Mouse (Mus musculus): Measurements from ENCODE around the gene Nlgn2. TPM values are rescaled to one million over a fixed set of nuclear protein-coding genes. Genes with fewer than 3 reads are reported as not detected.

The Nlgn2 gene
- total and polyA plus RNA-seq, 3 experiments, result 20.3 to 43.3 (median 29.8) TPM

GRCm38 (mm10) chr11:69854680-69855079 lies 17.1 kb upstream of the Nlgn2 start:
- peak overlapping the region; percentile 75 for H3K27ac ChIP-seq (ENCODE audit: control insufficient read depth, low read depth, low read length)

DNA sequence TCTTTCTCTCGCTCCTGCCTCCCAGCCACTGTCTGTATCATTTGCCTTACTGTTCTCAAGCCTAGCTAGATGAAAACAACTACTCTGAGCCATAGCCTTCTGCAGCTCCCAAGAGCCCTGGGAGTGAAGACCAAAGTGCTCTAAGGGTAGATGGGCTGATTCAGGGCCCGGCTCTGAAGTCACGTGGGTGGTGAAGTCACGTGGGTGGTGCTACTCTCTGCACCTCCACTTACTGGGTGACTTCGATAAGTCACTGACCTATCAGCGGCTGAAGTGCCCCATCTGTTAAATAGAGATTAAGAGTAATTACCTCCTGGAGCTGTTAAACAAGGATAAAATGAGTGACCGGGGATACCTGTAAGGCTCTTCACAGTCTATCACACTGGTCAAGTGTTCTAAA lies 16.4 kb upstream of the Nlgn2 start:
- peak; percentile 98 for DNase-seq (ENCODE audit: low read depth, low spot score)
- Histone ChIP-seq H3K27ac (ENCODE audit: control insufficient read depth, low read depth, low read length) (peak overlapping the region; percentile 75), H3K27me3 (ENCODE audit: control insufficient read depth in 1 of 2, insufficient read depth in 2 of 2, low read length in 2 of 2) (no peaks in the 10 kb centered on the region), H3K9me3 (replicated peaks; ENCODE audit: insufficient read depth, low read length) (no peaks in the 10 kb centered on the region), H3K9ac (ENCODE audit: control insufficient read depth, low read depth, low read length, poor library complexity, severe bottlenecking) (peak overlapping the region; percentile 38), H3K4me1 (ENCODE audit: control insufficient read depth in 1 of 2, insufficient read depth in 2 of 2, low read length in 2 of 2) (peaks cover 7 to 21% of the 10 kb centered on the region in 2 experiments; a peak in 3 of 4 replicates), H3K79me2 (ENCODE audit: control insufficient read depth, insufficient read depth, low read length, poor library complexity) (no peaks in the 10 kb centered on the region), H3K36me3 (ENCODE audit: control insufficient read depth in 1 of 2, insufficient read depth in 2 of 2, low read length in 2 of 2) (peaks cover 0 to 12% of the 10 kb centered on the region in 2 experiments; a peak in 2 of 4 replicates), H3K4me3 (ENCODE audit: control insufficient read depth in 1 of 2, insufficient read depth in 1 of 2, low read depth in 2 of 2, low read length in 2 of 2) (peak overlapping the region; percentile 21 to 42)
- TF ChIP-seq GATA1 (IDR thresholded peaks at IDR 0.05; ENCODE audit: low read depth, low read length), result peak; percentile 98
- no peak for TF ChIP-seq MEF2A (IDR thresholded peaks at IDR 0.05; ENCODE audit: extremely low read depth, insufficient replicate concordance, low read depth, low read length, poor library complexity, severe bottlenecking)
- no peak for TF ChIP-seq E2F4 (IDR thresholded peaks at IDR 0.05; ENCODE audit: borderline replicate concordance, low read depth, low read length)
- no peak for TF ChIP-seq POLR2AphosphoS5 (IDR thresholded peaks at IDR 0.05; ENCODE audit: borderline replicate concordance, low read depth, low read length)
- no peak for TF ChIP-seq RAD21 (IDR thresholded peaks at IDR 0.05; ENCODE audit: low read depth, low read length)
- no peak for TF ChIP-seq KAT2A (conservative IDR thresholded peaks at IDR 0.05; ENCODE audit: low read depth, low read length)
- peak; percentile 83 for TF ChIP-seq MXI1 (IDR thresholded peaks at IDR 0.05; ENCODE audit: low read depth, low read length)
- TF ChIP-seq TCF12 (IDR thresholded peaks at IDR 0.05; ENCODE audit: low read depth, low read length), result peak; percentile 99
- TF ChIP-seq HCFC1 (IDR thresholded peaks at IDR 0.05; ENCODE audit: low read depth, low read length), result peak; percentile 73
- TF ChIP-seq EP300 (IDR thresholded peaks at IDR 0.05; ENCODE audit: low read depth in 1 of 2, low read length in 2 of 2), result peak; percentile 82 to 95
- TF ChIP-seq NELFE (IDR thresholded peaks at IDR 0.05; ENCODE audit: low read depth, low read length), result peak; percentile 83
- no peak for TF ChIP-seq SMC3 (IDR thresholded peaks at IDR 0.05; ENCODE audit: low read depth, low read length)
- no peak for TF ChIP-seq UBTF (IDR thresholded peaks at IDR 0.05; ENCODE audit: borderline replicate concordance, insufficient read depth, low read depth, low read length)
- peak; percentile 87 for TF ChIP-seq ETS1 (IDR thresholded peaks at IDR 0.05; ENCODE audit: low read depth, low read length)
- TF ChIP-seq SIN3A (IDR thresholded peaks at IDR 0.05; ENCODE audit: low read length), result peak; percentile 78
- no peak for TF ChIP-seq CHD1 (IDR thresholded peaks at IDR 0.05; ENCODE audit: low read depth, low read length)
- peak; percentile 41 to 86; a peak in 2 of 4 replicates for TF ChIP-seq POLR2A (IDR thresholded peaks at IDR 0.05; ENCODE audit: control insufficient read depth in 1 of 2, insufficient read depth in 1 of 2, low read depth in 1 of 2, low read length in 2 of 2, poor library complexity in 1 of 2)
- TF ChIP-seq NRF1 (IDR thresholded peaks at IDR 0.05; ENCODE audit: insufficient read depth, low read depth, low read length, poor library complexity, severe bottlenecking), result no peak
- TF ChIP-seq MAX (IDR thresholded peaks at IDR 0.05; ENCODE audit: low read length), result peak; percentile 100
- no peak for TF ChIP-seq CTCF (IDR thresholded peaks at IDR 0.05 in 2 of 3, conservative IDR thresholded peaks at IDR 0.05 in 1 of 3; ENCODE audit: control insufficient read depth in 1 of 3, insufficient read depth in 1 of 3, low read depth in 2 of 3, low read length in 3 of 3, poor library complexity in 1 of 3, severe bottlenecking in 1 of 3)
- TF ChIP-seq USF1 (IDR thresholded peaks at IDR 0.05; ENCODE audit: low read depth, low read length), result peak; percentile 100
- TF ChIP-seq ZNF384 (IDR thresholded peaks at IDR 0.05; ENCODE audit: low read depth, low read length), result no peak
- TF ChIP-seq BHLHE40 (IDR thresholded peaks at IDR 0.05; ENCODE audit: borderline replicate concordance, low read depth, low read length), result peak; percentile 94
- peak; percentile 75 for TF ChIP-seq ZMIZ1 (IDR thresholded peaks at IDR 0.05; ENCODE audit: low read depth, low read length)
- TF ChIP-seq ZC3H11A (IDR thresholded peaks at IDR 0.05; ENCODE audit: low read depth, low read length), result no peak
- 0 out of 2 replicates have a peak, but pooled peaks have one; percentile 85 for TF ChIP-seq MYC (IDR thresholded peaks at IDR 0.05; ENCODE audit: low read depth, low read length)
- TF ChIP-seq MYB (IDR thresholded peaks at IDR 0.05; ENCODE audit: low read depth, low read length), result no peak
- TF ChIP-seq POLR2AphosphoS2 (IDR thresholded peaks at IDR 0.05; ENCODE audit: low read length), result peak; percentile 96
- peak; percentile 79; the same call in 1 of the 2 replicates for TF ChIP-seq TBP (IDR thresholded peaks at IDR 0.05; ENCODE audit: low read depth, low read length)
- TF ChIP-seq ZKSCAN1 (IDR thresholded peaks at IDR 0.05; ENCODE audit: low read depth, low read length), result no peak
- TF ChIP-seq MAFK (IDR thresholded peaks at IDR 0.05; ENCODE audit: borderline replicate concordance, low read depth, low read length), result no peak
- peak; percentile 98 for TF ChIP-seq TAL1 (IDR thresholded peaks at IDR 0.05; ENCODE audit: low read length)

More at GRCm38 (mm10) chr11:69854680-69855079, 17.1 kb upstream of the Nlgn2 start:
- H3K4me1 ChIP-seq (ENCODE audit: control insufficient read depth in 1 of 2, insufficient read depth in 2 of 2, low read length in 2 of 2), result peaks cover 7 to 21% of the 10 kb centered on the region in 2 experiments; a peak in 3 of 4 replicates
- DNase-seq (ENCODE audit: low read depth, low spot score), result peak; percentile 43
- peaks cover 0 to 12% of the 10 kb centered on the region in 2 experiments; a peak in 2 of 4 replicates for H3K36me3 ChIP-seq (ENCODE audit: control insufficient read depth in 1 of 2, insufficient read depth in 2 of 2, low read length in 2 of 2)
- H3K9me3 ChIP-seq (replicated peaks; ENCODE audit: insufficient read depth, low read length), result no peaks in the 10 kb centered on the region
- no peaks in the 10 kb centered on the region for H3K27me3 ChIP-seq (ENCODE audit: control insufficient read depth in 1 of 2, insufficient read depth in 2 of 2, low read length in 2 of 2)
- H3K79me2 ChIP-seq (ENCODE audit: control insufficient read depth, insufficient read depth, low read length, poor library complexity), result no peaks in the 10 kb centered on the region
- H3K9ac ChIP-seq (ENCODE audit: control insufficient read depth, low read depth, low read length, poor library complexity, severe bottlenecking), result no peak overlapping the region
- no peak overlapping the region for H3K4me3 ChIP-seq (ENCODE audit: control insufficient read depth in 1 of 2, insufficient read depth in 1 of 2, low read depth in 2 of 2, low read length in 2 of 2)
- no peak for TF ChIP-seq JUND (IDR thresholded peaks at IDR 0.05; ENCODE audit: low read depth, low read length)
